Mouse (Mus musculus) heart, postnatal 0 days (tissue): ENCODE measurements around the gene Sik3. TPM values are rescaled to one million over a fixed set of nuclear protein-coding genes. Genes with fewer than 3 reads are reported as not detected.

Experiments
- ATAC-seq: fragments of 200-750 bp; cut with Nextera tagmentation; 2 replicates; pipeline ENCODE4 v1.8.0; 2017; ENCODE audit warnings: low read depth, moderate number of reproducible peaks, moderate library complexity; ENCODE audit not compliant: insufficient read depth
- DNase-seq: peaks from one replicate; pipeline ENCODE4 v3.0.0-alpha.2; 2016; ENCODE audit warnings: low spot score
- H3K27ac ChIP-seq: fragments of 300-500 bp; sonication (generic); 2 replicates; pipeline ENCODE4 v1.5.1; 2014; ENCODE audit warnings: low read depth, mild to moderate bottlenecking
- H3K27me3 ChIP-seq: fragments of 300-500 bp; sonication (generic); 2 replicates; pipeline ENCODE4 v1.6.1; 2014; ENCODE audit warnings: low read length, mixed read lengths; ENCODE audit not compliant: control insufficient read depth, insufficient read depth
- H3K36me3 ChIP-seq: fragments of 300-500 bp; sonication (generic); replicated peaks from 2 replicates; pipeline ENCODE4 v1.6.1; 2014; ENCODE audit warnings: low read length, mixed read lengths; ENCODE audit not compliant: control insufficient read depth, insufficient read depth
- H3K4me1 ChIP-seq: fragments of 300-500 bp; sonication (generic); 2 replicates; pipeline ENCODE4 v1.6.1; 2014; ENCODE audit warnings: antibody characterized with exemption; ENCODE audit not compliant: control insufficient read depth, insufficient read depth
- H3K4me2 ChIP-seq: fragments of 300-500 bp; sonication (generic); 2 replicates; pipeline ENCODE4 v1.6.1; 2014; ENCODE audit warnings: low read depth, mild to moderate bottlenecking, low read length, moderate library complexity
- H3K4me3 ChIP-seq: fragments of 300-500 bp; sonication (generic); 2 replicates; pipeline ENCODE4 v1.5.1; 2014; ENCODE audit warnings: low read depth, low read length
- H3K9ac ChIP-seq: fragments of 300-500 bp; sonication (generic); replicated peaks from 2 replicates; pipeline ENCODE4 v1.6.1; 2014; ENCODE audit warnings: low read depth, low read length, mixed read lengths
- H3K9me3 ChIP-seq: fragments of 300-500 bp; sonication (generic); replicated peaks from 2 replicates; pipeline ENCODE4 v1.6.1; 2016; ENCODE audit warnings: low read length; ENCODE audit not compliant: control insufficient read depth
- CTCF ChIP-seq: IDR thresholded peaks from 2 replicates; pipeline ENCODE4 v1.5.1; 2016; ENCODE audit warnings: antibody characterized with exemption, control low read depth, low read depth
- EP300 ChIP-seq: IDR thresholded peaks from 2 replicates; pipeline ENCODE4 v1.6.1; 2016; ENCODE audit warnings: antibody characterized with exemption, low read depth
- WGBS: fragments of 180-500 bp; shearing (Covaris S2); extraction: QIAGEN DNeasy Blood & Tissue Kit; methylation state at CpG from one replicate; pipeline ENCODE4 v1.1.7; 2014; 5-methylcytosine and 5-hydroxymethylcytosine counted together
- polyA plus RNA-seq: library from polyadenylated mRNA; unstranded; fragments of >200 nt; fragmentation: Nextera tagmentation; extraction: Ambion mirVana; gene quantifications from 2 replicates; pipeline ENCODE4 v1.2.1, GENCODE M21; 2015
- total RNA-seq: library from RNA; depleted of rRNA; stranded (reverse); fragments of >200 nt; gene quantifications from 2 replicates; pipeline ENCODE4 v1.2.3, GENCODE M21; 2014; ENCODE audit warnings: low replicate concordance

The Sik3 gene
- total and polyA plus RNA-seq, 2 experiments from 2014 or later = 13.1 to 35.3 TPM

DNA sequence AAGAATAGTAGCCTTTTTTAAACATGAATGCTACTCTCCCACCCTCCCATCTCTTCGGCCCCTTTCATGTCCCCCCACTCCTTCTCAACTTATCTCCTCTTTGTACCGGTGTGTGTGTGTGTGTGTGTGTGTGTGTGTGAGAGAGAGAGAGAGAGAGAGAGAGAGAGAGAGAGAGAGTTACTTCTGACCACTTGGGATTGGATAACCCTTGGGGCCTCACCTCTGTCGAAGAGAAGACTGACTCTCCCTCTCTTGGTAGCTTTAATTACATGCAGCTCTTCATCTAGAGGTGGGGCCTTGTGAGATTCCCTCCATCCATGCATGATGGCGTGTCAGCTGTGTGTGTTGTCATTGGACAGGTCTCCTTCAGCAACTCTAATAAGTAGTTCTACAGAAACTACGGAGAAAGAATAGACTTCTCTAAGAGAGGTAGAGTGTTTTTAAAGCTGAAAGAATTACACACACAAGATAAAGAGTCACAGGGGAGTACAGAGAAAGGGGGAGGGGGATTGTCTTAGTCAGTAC is 162.2 kb downstream of the Sik3 start:
- 64% methylated on average over 5 of the region's 5 CpGs for WGBS

DNA sequence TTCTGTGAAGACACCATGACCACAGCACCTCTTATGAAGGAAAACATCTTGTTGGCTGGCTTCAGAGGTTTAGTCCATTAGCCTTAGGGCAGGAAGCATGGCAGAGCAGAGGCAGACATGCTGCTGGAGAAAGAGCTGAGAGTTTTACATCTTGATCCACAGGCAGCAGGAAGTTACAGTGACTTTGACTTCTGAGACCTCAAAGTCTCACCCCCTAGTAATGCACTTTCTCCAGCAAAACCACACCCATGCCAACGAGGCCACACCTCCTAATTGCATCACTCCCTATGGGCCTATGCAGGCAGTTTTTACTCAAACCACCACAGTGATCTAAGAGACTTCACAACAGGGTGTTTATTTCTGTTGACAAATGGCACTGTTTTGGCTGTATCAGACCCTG is 162.7 kb downstream of the Sik3 start:
- peaks cover 16% of the 10 kb centered on the region for H3K4me1 ChIP-seq
- H3K36me3 ChIP-seq = peaks cover 19% of the 10 kb centered on the region
- H3K9ac ChIP-seq = no peak overlapping the region
- TF ChIP-seq EP300 (no peak), CTCF (no peak)
- no peaks in the 10 kb centered on the region for H3K27me3 ChIP-seq
- peak overlapping the region; percentile 78 for H3K27ac ChIP-seq
- H3K4me2 ChIP-seq = no peak overlapping the region
- WGBS = 50% methylated on average over 1 of the region's 1 CpGs
- ATAC-seq (no peak), DNase-seq (no peak)
- H3K4me3 ChIP-seq = no peak overlapping the region
- no peaks in the 10 kb centered on the region for H3K9me3 ChIP-seq

More for the DNA sequence above, 162.2 kb downstream of the Sik3 start:
- Histone ChIP-seq H3K4me3 (no peak overlapping the region), H3K27me3 (no peaks in the 10 kb centered on the region), H3K4me2 (no peak overlapping the region), H3K27ac (peak overlapping the region; percentile 78; the same call in 1 of the 2 replicates), H3K9me3 (no peaks in the 10 kb centered on the region), H3K4me1 (peaks cover 16% of the 10 kb centered on the region), H3K36me3 (peaks cover 19% of the 10 kb centered on the region), H3K9ac (no peak overlapping the region)
- ATAC-seq = no peak
- no peak for TF ChIP-seq CTCF
- TF ChIP-seq EP300 = no peak
- no peak for DNase-seq

DNA sequence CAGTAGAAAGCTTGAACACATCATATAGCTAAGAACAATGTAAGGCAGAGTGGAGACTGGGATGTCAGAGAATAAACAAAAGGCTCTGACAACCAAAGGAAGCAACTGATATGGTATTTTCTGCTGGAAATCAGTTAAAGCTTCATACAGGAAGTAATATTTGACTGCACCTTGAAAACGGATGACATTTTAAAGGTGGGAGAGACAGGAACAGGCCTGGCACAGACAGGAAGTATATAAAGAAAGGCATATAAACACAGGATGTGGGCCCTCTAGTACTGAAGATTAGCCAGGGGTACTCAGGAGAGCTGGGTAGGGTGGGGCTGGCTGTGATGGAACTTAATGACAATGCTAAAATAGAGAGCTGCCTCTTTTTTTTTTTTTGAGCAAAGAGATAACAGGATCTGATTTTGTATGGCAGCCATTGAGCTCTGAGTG is 163.3 kb downstream of the Sik3 start:
- H3K27ac ChIP-seq = peak overlapping the region; percentile 78; the same call in 1 of the 2 replicates
- no peak overlapping the region for H3K4me2 ChIP-seq
- H3K9me3 ChIP-seq = no peaks in the 10 kb centered on the region
- no peak overlapping the region for H3K9ac ChIP-seq
- 0 out of 2 replicates have a peak, but pooled peaks have one; percentile 39 for ATAC-seq
- TF ChIP-seq EP300 (no peak), CTCF (no peak)
- WGBS = 42% methylated on average over 1 of the region's 1 CpGs
- no peak overlapping the region for H3K4me3 ChIP-seq
- peak; percentile 15 for DNase-seq
- H3K27me3 ChIP-seq = no peaks in the 10 kb centered on the region
- peaks cover 19% of the 10 kb centered on the region for H3K36me3 ChIP-seq
- H3K4me1 ChIP-seq = peaks cover 16% of the 10 kb centered on the region

DNA sequence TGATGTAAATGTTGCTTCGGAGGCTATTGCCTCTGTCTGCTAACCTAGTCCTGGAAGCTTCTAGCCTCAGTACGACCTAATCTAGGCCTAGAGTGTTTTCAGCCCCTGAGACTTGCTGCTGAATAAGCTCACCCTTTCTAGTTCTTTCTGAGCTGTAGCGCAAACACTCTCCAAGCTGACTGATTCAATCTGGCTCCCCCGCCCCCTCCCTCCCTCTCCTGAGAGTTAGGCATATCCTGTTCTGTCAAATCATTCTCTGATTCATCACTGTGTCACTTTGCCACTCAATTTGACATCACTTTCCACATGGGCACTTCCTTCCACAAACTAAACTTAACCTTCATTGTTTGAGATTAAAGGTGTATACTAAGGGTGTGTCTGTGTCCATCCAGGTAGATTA is 164.0 kb downstream of the Sik3 start:
- no peak for ATAC-seq
- 63% methylated on average over 4 of the region's 4 CpGs for WGBS
- no peaks in the 10 kb centered on the region for H3K27me3 ChIP-seq
- peak overlapping the region; percentile 78; the same call in 1 of the 2 replicates for H3K27ac ChIP-seq
- H3K36me3 ChIP-seq = peaks cover 19% of the 10 kb centered on the region
- H3K4me2 ChIP-seq = no peak overlapping the region
- H3K9me3 ChIP-seq = no peaks in the 10 kb centered on the region
- no peak overlapping the region for H3K9ac ChIP-seq
- TF ChIP-seq EP300 = no peak
- no peak for TF ChIP-seq CTCF
- H3K4me1 ChIP-seq = peaks cover 16% of the 10 kb centered on the region
- no peak for DNase-seq
- no peak overlapping the region for H3K4me3 ChIP-seq

DNA sequence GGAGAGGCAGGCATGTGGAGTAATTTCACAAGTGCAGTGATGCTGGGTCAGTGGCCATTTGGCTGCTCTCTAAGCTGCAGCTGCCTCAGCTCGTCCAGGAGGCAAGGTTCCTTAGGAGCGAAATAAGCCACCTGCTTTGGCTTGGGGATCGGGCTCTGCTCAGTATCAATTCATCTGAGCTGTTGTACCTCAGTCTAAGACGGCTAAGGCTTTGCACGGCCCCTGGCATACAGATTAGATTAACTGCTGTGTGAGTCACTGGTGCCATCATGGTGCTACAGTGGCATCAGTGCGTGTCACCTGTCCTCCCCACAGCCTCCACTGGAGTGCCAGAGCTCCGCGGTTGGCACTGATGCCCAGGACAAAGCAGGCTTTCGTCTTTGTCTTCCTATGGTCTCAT is 166.0 kb downstream of the Sik3 start:
- H3K27ac ChIP-seq = no peak overlapping the region
- peaks cover 19% of the 10 kb centered on the region for H3K36me3 ChIP-seq
- H3K4me3 ChIP-seq = no peak overlapping the region
- no peaks in the 10 kb centered on the region for H3K27me3 ChIP-seq
- no peak overlapping the region for H3K4me2 ChIP-seq
- 84% methylated on average over 9 of the region's 9 CpGs for WGBS
- TF ChIP-seq EP300 (no peak), CTCF (no peak)
- H3K4me1 ChIP-seq = peaks cover 16% of the 10 kb centered on the region
- H3K9ac ChIP-seq = no peak overlapping the region
- ATAC-seq (no peak), DNase-seq (no peak)
- no peaks in the 10 kb centered on the region for H3K9me3 ChIP-seq

DNA sequence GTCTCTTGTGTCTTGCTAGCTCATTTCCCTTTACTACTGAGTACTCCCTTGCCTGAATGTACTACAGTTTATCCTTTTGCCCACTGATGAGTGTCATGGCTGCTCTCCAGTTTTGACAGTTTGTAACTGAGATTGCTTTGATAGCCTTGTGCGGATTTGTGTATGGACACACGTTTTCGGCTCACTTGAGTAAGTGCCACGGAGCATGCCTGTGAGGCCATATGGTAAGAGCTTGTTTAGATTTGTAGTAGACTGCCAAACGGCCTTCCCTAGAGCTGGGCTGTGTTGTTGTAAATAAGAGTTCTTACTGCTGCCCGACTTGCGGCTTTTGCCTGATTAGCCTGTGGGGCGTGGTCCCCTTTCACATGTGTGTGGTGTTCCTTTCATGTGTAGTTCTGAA is 168.7 kb downstream of the Sik3 start:
- Histone ChIP-seq H3K4me3 (no peak overlapping the region), H3K4me1 (peaks cover 11% of the 10 kb centered on the region; the same call in 1 of the 2 replicates), H3K9ac (no peak overlapping the region), H3K4me2 (no peak overlapping the region), H3K27me3 (no peaks in the 10 kb centered on the region), H3K9me3 (no peaks in the 10 kb centered on the region), H3K36me3 (peaks cover 23% of the 10 kb centered on the region), H3K27ac (no peak overlapping the region)
- no peak for DNase-seq
- no peak for TF ChIP-seq CTCF
- no peak for TF ChIP-seq EP300
- ATAC-seq = no peak
- WGBS = 69% methylated on average over 8 of the region's 8 CpGs
